Mouse (Mus musculus): Measurements from ENCODE around the gene Slc18a3.

Gene Slc18a3

GRCm38 (mm10) chr14:32464601-32465505 is at the start of gene Slc18a3:
TSS of gene Slc18a3 (minus strand) at chr14:32464850.
- no peak for DNase-seq (ENCODE audit: low spot score)

GRCm38 (mm10) chr14:32513336-32514032 is 48.8 kb upstream of the Slc18a3 start, which contains the start of gene Ercc6:
TSS of gene Ercc6 (plus strand) at chr14:32513521.
- DNase-seq (ENCODE audit: low spot score), result peak; percentile 96

GRCm38 (mm10) chr14:32512912-32513311 is 48.3 kb upstream of the Slc18a3 start:
- DNase-seq (ENCODE audit: low spot score), result no peak

- DNase-seq (ENCODE audit: low spot score), result no peak
Observed at GRCm38 (mm10) chr14:32509443-32509961, 44.9 kb upstream of the Slc18a3 start.

GRCm38 (mm10) chr14:32508105-32508835 is 43.6 kb upstream of the Slc18a3 start:
- DNase-seq (ENCODE audit: low spot score), result no peak

GRCm38 (mm10) chr14:32507216-32507615 is 42.6 kb upstream of the Slc18a3 start:
- DNase-seq (ENCODE audit: low spot score), result no peak

- DNase-seq (ENCODE audit: low spot score), result no peak
Observed at GRCm38 (mm10) chr14:32506329-32506728, 41.7 kb upstream of the Slc18a3 start.

- DNase-seq (ENCODE audit: low spot score), result no peak
Observed at GRCm38 (mm10) chr14:32503897-32504296, 39.2 kb upstream of the Slc18a3 start.

- DNase-seq (ENCODE audit: low spot score), result no peak
Observed at GRCm38 (mm10) chr14:32502764-32503688, 38.4 kb upstream of the Slc18a3 start.

GRCm38 (mm10) chr14:32501303-32501702 is 36.7 kb upstream of the Slc18a3 start:
- DNase-seq (ENCODE audit: low spot score), result no peak

GRCm38 (mm10) chr14:32496115-32496850 is 31.6 kb upstream of the Slc18a3 start:
- DNase-seq (ENCODE audit: low spot score), result no peak

GRCm38 (mm10) chr14:32492521-32492920 is 27.9 kb upstream of the Slc18a3 start:
- DNase-seq (ENCODE audit: low spot score), result no peak

GRCm38 (mm10) chr14:32482061-32482460 is 17.4 kb upstream of the Slc18a3 start:
- peak; percentile 68 for DNase-seq (ENCODE audit: low spot score)

- DNase-seq (ENCODE audit: low spot score), result no peak
Observed at GRCm38 (mm10) chr14:32477581-32477980, 12.9 kb upstream of the Slc18a3 start.

- DNase-seq (ENCODE audit: low spot score), result no peak
Observed at GRCm38 (mm10) chr14:32476559-32476958, 11.9 kb upstream of the Slc18a3 start.

GRCm38 (mm10) chr14:32472996-32473395 is 8.3 kb upstream of the Slc18a3 start:
- DNase-seq (ENCODE audit: low spot score), result peak; percentile 76

- DNase-seq (ENCODE audit: low spot score), result peak; percentile 68
Observed at GRCm38 (mm10) chr14:32467606-32468005, 3.0 kb upstream of the Slc18a3 start.

GRCm38 (mm10) chr14:32465889-32466288 is 1.2 kb upstream of the Slc18a3 start, which contains the start of gene Chat:
TSS of gene Chat (minus strand) at chr14:32465989.
- DNase-seq (ENCODE audit: low spot score), result no peak

GRCm38 (mm10) chr14:32465506-32465870 is 838 bp upstream of the Slc18a3 start:
- DNase-seq (ENCODE audit: low spot score), result no peak

Measured in adipocyte (in vitro differentiated cells).